Mouse (Mus musculus) lung, adult 2 months (tissue): ENCODE data around the gene Neu3.

Experiments
- CTCF ChIP-seq: fragments of 200-500 bp; IDR thresholded peaks from 2 replicates; pipeline ENCODE4 v1.5.1; 2011; ENCODE audit warnings: mild to moderate bottlenecking, low read length, control low read depth; ENCODE audit not compliant: insufficient read depth
- POLR2A ChIP-seq: fragments of 200-500 bp; IDR thresholded peaks from 2 replicates; pipeline ENCODE4 v1.6.1; 2011; ENCODE audit warnings: low read depth, mild to moderate bottlenecking, control low read depth, low read length, borderline replicate concordance; ENCODE audit errors: extremely low read depth

DNA sequence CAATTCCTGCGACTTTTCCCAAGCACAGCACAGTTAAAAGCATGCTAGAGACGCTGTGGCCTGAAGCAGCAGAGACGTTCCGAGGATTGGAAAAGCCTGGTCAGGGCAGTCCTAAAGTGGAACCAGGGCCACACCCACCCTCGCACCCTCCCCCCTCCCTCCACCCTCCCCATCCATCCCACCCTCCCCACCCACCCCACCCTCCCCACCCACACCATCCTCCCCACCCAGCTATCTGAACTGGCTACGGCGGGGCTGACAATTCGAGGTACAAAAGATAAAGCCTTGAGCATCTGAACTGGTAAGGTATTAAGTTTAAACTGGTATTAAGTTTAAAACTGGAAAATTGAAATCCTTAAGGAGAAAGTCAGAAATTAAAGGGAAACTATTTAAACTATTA is 24.7 kb downstream of the Neu3 start:
- no peak for TF ChIP-seq CTCF
- TF ChIP-seq POLR2A = no peak
